Mouse (Mus musculus) right cerebral cortex, postnatal 36 days (tissue): ENCODE data around the gene Csrp1.
A peak's percentile ranks its signal among the peaks of the same experiment; 100 is the strongest.

ENCODE experiments used
- DNase-seq, 2 experiments: peaks; one replicate each; pipeline ENCODE4 v3.0.0; 2022; ENCODE audit warnings: low spot score in 2 of 2, mixed read lengths in 1 of 2

Csrp1 gene

GRCm38 (mm10) chr1:135770896-135771572, 51.2 kb downstream of the Csrp1 start:
- DNase-seq, result no peak

- DNase-seq, result no peak
These were observed 51.7 kb downstream of the Csrp1 start for GRCm38 (mm10) chr1:135771573-135771970.

- no peak for DNase-seq
These were observed 56.7 kb downstream of the Csrp1 start for GRCm38 (mm10) chr1:135776596-135776995.

- DNase-seq, result no peak
These were observed 57.2 kb downstream of the Csrp1 start for GRCm38 (mm10) chr1:135777046-135777445.

- DNase-seq, result no peak
These were observed 59.1 kb downstream of the Csrp1 start, which contains the start of gene Tnni1 for GRCm38 (mm10) chr1:135778780-135779535. Gene Tnni1, plus strand, starts transcription at chr1:135779434.

GRCm38 (mm10) chr1:135780649-135781048, 60.8 kb downstream of the Csrp1 start:
- DNase-seq, result no peak

GRCm38 (mm10) chr1:135781220-135781619, 61.4 kb downstream of the Csrp1 start:
- DNase-seq, result peak in 1 of 2 experiments; percentile 34

GRCm38 (mm10) chr1:135782816-135783215, 63.0 kb downstream of the Csrp1 start:
- DNase-seq, result no peak

GRCm38 (mm10) chr1:135787799-135788198, 67.9 kb downstream of the Csrp1 start:
- DNase-seq, result peak in 1 of 2 experiments; percentile 39

- no peak for DNase-seq
These were observed 68.8 kb downstream of the Csrp1 start for GRCm38 (mm10) chr1:135788708-135789107.

GRCm38 (mm10) chr1:135789815-135790214, 70.0 kb downstream of the Csrp1 start:
- no peak for DNase-seq

GRCm38 (mm10) chr1:135792143-135792939, 72.5 kb downstream of the Csrp1 start:
- DNase-seq, result no peak

GRCm38 (mm10) chr1:135793370-135794215, 73.7 kb downstream of the Csrp1 start:
- peak; percentile 79 to 86 for DNase-seq

- no peak for DNase-seq
These were observed 74.6 kb downstream of the Csrp1 start for GRCm38 (mm10) chr1:135794216-135795134.

- DNase-seq, result no peak
These were observed 78.6 kb downstream of the Csrp1 start for GRCm38 (mm10) chr1:135798492-135798891.

- DNase-seq, result no peak
These were observed 79.3 kb downstream of the Csrp1 start for GRCm38 (mm10) chr1:135799109-135799627.

- DNase-seq, result no peak
These were observed 80.5 kb downstream of the Csrp1 start for GRCm38 (mm10) chr1:135800192-135800950.
